Mouse (Mus musculus): Measurements from ENCODE around the gene Kiss1r. TPM values are rescaled to one million over a fixed set of nuclear protein-coding genes. Genes with fewer than 3 reads are reported as not detected.

Gene Kiss1r
- total RNA-seq, 1 experiment from 2014 or later: 1.5 TPM

- peak; percentile 35 for DNase-seq
Observed at GRCm38 (mm10) chr10:79897316-79898245, 19.2 kb upstream of the Kiss1r start.

- peak; percentile 59 for DNase-seq
Observed at GRCm38 (mm10) chr10:79900951-79901410, 15.8 kb upstream of the Kiss1r start.

- no peak for DNase-seq
Observed at GRCm38 (mm10) chr10:79906712-79907111, 10.1 kb upstream of the Kiss1r start.

DNA sequence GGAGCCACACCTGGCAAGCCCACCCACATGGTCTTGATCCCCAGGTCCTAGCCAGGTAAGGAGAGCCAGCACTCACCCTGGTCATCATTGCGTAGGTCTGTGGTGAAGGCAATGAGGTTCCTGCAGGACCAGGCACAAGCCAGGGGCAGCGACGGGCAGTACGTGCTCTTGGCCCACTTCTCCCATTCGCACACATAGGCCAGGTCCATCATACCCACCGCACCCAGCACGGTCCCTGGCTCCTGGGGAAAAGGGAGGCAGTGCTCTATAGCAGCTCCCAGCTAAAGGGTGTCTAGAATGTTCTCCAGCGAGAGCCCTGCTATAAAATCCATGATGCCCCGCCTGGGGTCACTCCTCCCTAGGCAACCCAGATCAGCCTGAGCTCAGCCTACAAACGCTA, 9.4 kb upstream of the Kiss1r start:
- DNase-seq: no peak

GRCm38 (mm10) chr10:79908167-79909091, 8.3 kb upstream of the Kiss1r start, which contains the start of gene Med16:
Gene Med16, minus strand, starts transcription at chr10:79908923.
- peak; percentile 98 for DNase-seq

DNA sequence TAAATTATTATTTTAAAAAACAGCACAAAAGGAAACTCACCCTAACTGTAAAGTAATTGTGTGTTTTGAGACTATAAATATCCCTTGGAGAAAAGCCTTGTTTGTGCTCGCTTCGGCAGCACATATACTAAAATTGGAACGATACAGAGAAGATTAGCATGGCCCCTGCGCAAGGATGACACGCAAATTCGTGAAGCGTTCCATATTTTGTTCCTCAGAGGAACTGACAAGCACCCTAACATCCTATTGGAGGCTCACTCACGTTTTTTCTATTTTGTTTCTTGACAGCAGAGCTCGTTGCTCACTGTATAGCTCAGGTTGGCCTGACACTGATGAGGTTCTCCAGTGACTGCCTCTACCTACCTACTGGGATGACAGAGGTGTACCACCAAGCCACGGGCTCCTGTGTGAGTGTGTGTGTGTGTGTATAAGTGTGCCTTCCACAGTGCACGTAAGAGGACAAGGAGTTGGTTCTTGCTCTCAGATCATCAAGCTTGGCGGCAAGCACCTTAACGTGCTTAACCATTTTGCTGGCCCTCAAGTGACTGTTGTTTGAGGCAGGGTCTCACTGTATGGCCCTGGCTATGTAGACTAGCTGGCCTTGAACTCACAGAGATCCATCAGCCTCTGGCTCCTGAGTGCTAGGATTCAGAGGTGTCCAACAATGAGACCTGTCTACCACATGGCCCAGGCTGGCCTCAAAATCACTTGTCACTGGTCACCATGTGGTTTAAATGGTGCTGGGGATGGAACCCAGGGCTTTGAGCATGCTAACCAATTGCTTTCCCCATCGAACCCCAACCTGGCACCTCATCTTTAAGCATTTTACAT, 7.5 kb upstream of the Kiss1r start:
- no peak for DNase-seq

GRCm38 (mm10) chr10:79910556-79910955, 6.2 kb upstream of the Kiss1r start, which contains the start of gene Gm26602:
Gene Gm26602, plus strand, starts transcription at chr10:79910856.
- no peak for DNase-seq

GRCm38 (mm10) chr10:79912412-79912811, 4.4 kb upstream of the Kiss1r start:
- no peak for DNase-seq

GRCm38 (mm10) chr10:79914131-79914947, 2.4 kb upstream of the Kiss1r start:
- no peak for DNase-seq

DNA sequence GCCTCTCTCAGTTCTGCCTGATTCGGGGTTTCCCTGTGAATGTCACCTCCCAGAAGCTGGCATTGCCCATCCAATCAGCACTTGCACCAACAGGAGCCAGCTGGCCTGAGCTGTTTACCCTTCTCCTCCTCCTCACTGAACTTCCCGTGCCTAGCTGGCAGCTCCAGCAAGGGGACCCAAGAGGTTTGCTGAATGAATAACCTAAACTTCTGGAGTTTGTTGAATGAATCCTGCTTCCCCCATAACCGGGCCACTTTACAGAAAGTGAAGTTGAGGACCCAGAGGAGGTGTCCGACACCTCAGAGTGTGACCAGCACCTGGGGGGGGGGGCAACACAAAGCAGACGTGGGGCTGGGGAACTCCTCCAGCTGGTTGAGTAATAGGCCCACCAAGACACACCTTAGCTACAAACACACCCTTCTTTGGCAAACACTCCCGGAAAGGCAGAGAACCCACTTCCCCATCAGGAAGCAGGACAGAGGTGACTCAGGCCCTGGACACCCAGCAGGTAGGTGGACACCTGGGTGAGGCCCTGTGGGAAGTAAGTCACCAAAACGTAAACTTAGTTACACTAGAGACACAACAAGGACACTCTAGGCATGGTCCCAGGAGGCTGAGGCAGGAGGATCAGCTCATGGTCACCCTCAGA, 1.7 kb upstream of the Kiss1r start:
- DNase-seq: peak; percentile 58

DNA sequence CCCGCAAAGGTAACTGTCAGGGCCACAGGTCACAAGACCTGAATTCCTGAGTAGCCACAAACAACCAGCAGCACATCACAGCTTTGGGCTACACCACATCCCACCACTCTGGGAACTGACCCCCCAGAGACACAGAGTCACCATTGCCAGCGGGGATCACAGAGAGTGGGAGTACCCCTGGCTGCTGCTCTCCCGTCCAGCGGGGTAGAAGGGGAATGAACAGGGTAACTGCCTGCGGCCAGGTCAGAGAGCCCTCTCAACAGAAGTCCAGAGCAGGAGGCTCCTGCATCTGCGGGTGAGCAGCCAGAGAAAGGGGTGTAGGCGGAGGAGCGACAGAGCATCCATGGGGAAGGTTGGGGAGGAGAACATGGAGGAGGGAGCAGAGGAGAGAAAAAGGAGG, 690 bp upstream of the Kiss1r start:
- DNase-seq: peak; percentile 34

DNA sequence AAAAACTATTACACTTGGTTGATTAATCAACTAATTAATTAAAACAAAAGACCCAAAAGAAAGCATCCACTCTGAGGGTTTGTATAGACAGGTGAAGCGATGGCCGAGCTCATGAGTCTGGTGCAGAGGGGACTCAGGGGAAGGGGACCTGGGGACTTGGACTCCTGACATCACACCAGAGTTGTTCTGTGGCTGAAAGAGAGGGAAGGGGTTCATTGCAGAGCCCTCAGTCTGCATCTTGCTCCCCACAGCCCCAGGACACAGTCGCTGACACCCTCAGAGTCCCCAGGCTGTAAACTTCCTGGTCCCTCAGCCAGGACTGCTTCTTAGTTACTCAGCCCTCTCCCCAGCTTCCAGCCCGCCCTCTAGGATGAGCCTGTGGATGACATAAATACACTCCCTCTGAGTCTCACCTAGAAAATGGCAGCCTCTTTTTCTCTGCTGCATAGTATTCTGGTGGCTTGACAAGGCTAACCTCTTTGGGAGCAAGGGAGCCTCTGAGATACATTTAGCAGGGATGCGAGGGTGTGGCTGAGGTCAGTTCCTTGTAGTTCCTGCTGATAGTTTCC, 845 bp downstream of the Kiss1r start:
- no peak for DNase-seq

GRCm38 (mm10) chr10:79918231-79919078, 1.7 kb downstream of the Kiss1r start:
- DNase-seq: peak; percentile 56

DNA sequence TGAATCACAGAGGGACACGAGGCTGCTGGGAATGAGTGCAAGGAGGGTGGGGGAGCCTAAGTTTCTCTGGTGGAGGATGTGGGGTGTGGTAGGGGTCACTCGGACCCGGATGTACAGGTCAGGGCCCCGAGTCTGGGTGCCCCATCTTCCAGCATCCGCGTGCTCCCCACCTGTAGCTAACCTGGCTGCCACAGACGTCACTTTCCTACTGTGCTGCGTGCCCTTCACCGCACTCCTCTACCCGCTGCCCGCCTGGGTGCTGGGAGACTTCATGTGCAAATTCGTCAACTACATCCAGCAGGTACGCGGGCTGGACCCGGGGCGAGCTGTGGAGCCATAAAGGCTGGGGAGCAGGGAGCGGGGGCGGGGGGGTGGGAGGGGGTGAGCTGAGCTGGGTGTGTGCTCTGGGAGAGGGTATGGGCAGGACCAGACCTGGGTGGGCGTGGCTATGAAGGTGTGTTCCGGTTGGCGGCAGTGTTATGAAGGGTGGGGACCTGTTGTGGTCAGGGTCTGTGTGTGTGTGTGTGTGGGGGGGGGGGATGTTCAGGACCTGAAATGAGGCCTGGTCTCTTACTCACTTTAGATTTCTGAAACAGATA, 2.6 kb downstream of the Kiss1r start:
- no peak for DNase-seq

DNA sequence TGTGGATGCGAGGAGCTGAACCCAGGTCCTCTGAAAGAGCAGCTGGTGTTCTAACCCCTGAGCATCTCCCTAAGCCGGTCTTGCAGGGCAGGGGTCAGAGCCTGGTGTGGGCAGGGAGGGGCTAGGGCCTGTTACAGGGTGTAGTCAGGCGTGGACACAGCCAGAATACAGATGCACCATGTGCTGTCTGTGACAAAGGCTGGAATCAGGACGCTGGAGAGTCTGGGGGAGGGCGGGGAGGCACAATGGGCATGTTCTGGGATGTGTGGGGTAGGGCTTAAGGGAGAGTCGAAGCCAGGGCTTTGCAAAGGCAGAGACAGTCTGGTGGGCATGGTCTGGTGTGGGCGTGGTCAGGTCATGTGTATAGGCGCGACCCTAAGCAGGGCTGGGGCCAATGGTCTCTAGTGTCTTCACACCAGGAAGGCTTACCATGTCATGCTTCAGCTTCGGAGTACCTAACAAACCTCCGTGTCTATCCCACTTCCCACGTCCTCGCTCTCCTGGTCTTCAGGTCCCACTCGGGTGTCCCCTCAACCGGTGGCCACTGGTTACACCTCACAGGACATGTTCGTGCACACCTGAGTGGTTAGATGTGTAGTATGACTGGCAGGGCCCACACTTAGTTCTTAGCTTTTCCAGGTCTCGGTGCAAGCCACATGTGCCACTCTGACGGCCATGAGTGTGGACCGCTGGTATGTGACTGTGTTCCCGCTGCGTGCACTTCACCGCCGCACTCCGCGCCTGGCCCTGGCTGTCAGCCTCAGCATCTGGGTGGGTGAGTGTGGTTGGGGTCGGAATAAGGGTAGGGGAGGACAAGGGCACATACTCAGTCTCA, 3.5 kb downstream of the Kiss1r start:
- no peak for DNase-seq

DNA sequence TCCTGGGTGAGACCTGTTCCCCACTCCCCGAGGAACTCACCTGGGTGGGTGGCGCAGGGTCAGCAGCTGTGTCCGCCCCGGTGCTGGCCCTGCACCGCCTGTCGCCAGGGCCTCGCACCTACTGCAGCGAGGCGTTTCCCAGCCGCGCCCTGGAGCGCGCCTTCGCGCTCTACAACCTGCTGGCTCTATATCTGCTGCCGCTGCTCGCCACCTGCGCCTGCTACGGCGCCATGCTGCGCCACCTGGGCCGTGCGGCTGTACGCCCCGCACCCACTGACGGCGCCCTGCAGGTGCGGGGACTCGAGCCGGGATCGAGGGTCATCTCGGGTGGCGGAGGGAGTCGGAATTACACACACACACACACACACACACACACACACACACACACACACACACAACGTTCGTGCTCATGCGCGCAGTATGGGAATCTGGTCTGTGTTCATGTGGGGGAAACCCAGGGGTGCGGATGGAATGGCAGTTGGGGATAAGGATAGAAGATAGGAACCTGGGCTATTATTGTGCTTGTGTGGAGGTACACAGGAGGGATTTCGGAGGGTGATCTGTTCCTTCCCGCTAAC, 4.3 kb downstream of the Kiss1r start, which contains the start of gene R3hdm4:
TSS of gene R3hdm4 (minus strand) at position 251 of the 578 bp plus-strand sequence.
- DNase-seq: no peak

DNA sequence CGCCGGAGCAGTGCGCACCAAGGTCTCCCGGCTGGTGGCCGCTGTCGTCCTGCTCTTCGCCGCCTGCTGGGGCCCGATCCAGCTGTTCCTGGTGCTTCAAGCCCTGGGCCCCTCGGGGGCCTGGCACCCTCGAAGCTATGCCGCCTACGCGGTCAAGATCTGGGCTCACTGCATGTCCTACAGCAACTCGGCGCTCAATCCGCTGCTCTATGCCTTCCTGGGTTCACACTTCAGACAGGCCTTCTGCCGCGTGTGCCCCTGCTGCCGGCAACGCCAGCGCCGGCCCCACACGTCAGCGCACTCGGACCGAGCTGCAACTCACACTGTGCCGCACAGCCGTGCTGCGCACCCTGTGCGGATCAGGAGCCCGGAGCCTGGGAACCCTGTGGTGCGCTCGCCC, 4.8 kb downstream of the Kiss1r start:
- DNase-seq: peak; percentile 43
